Mouse (Mus musculus): ENCODE measurements around the gene Zzef1. TPM values are rescaled to one million over a fixed set of nuclear protein-coding genes. Genes with fewer than 3 reads are reported as not detected.
A peak's percentile ranks its signal among the peaks of the same experiment; 100 is the strongest.

Gene Zzef1
- total and polyA plus RNA-seq, 3 experiments: 10.5 to 20.8 (median 16.8) TPM

GRCm38 (mm10) chr11:72954216-72954615 lies 158.2 kb downstream of the Zzef1 start:
- TF ChIP-seq RCOR1 (conservative IDR thresholded peaks at IDR 0.05; ENCODE audit: low read depth, low read length): no peak
- 0 out of 2 replicates have a peak, but pooled peaks have one; percentile 26 for TF ChIP-seq NRF1 (IDR thresholded peaks at IDR 0.05; ENCODE audit: low read depth, low read length)
- no peak for TF ChIP-seq USF1 (IDR thresholded peaks at IDR 0.05; ENCODE audit: low read depth, low read length)
- no peak for TF ChIP-seq MXI1 (IDR thresholded peaks at IDR 0.05; ENCODE audit: low read depth, low read length)
- TF ChIP-seq MAZ (IDR thresholded peaks at IDR 0.05; ENCODE audit: low read depth, low read length): no peak
- TF ChIP-seq UBTF (IDR thresholded peaks at IDR 0.05; ENCODE audit: low read depth, low read length): no peak; the same call in 1 of the 2 replicates
- no peak for TF ChIP-seq ZNF384 (IDR thresholded peaks at IDR 0.05; ENCODE audit: low read depth, low read length)
- TF ChIP-seq KAT2A (IDR thresholded peaks at IDR 0.05; ENCODE audit: insufficient replicate concordance, low read length): no peak
- 0 out of 2 replicates have a peak, but pooled peaks have one; percentile 13 for TF ChIP-seq HCFC1 (IDR thresholded peaks at IDR 0.05; ENCODE audit: low read depth, low read length)
- TF ChIP-seq TBP (conservative IDR thresholded peaks at IDR 0.05; ENCODE audit: low read depth, low read length): 0 out of 2 replicates have a peak, but pooled peaks have one; percentile 22
- TF ChIP-seq E2F4 (IDR thresholded peaks at IDR 0.05; ENCODE audit: insufficient replicate concordance, low read depth, low read length): no peak
- TF ChIP-seq ELF1 (IDR thresholded peaks at IDR 0.05; ENCODE audit: low read depth, low read length): no peak
- no peak; the same call in 1 of the 2 replicates for TF ChIP-seq RAD21 (IDR thresholded peaks at IDR 0.05; ENCODE audit: low read depth, low read length)
- no peak for TF ChIP-seq MYC (IDR thresholded peaks at IDR 0.05; ENCODE audit: low read depth, low read length)
- no peak for TF ChIP-seq MEF2A (IDR thresholded peaks at IDR 0.05; ENCODE audit: borderline replicate concordance, low read depth, low read length)
- no peak for TF ChIP-seq USF2 (conservative IDR thresholded peaks at IDR 0.05; ENCODE audit: low read depth, low read length)
- TF ChIP-seq POLR2A (IDR thresholded peaks at IDR 0.05; ENCODE audit: low read depth, low read length): peak; percentile 48; the same call in 1 of the 2 replicates
- no peak for TF ChIP-seq GABPA (IDR thresholded peaks at IDR 0.05; ENCODE audit: insufficient replicate concordance, low read depth, low read length)
- TF ChIP-seq SIN3A (IDR thresholded peaks at IDR 0.05; ENCODE audit: low read length): no peak
- no peak for TF ChIP-seq PAX5 (IDR thresholded peaks at IDR 0.05; ENCODE audit: low read length)
- TF ChIP-seq JUND (conservative IDR thresholded peaks at IDR 0.05; ENCODE audit: low read depth, low read length): 0 out of 2 replicates have a peak, but pooled peaks have one; percentile 5
- TF ChIP-seq IRF4 (IDR thresholded peaks at IDR 0.05; ENCODE audit: low read depth, low read length): no peak
- peak in 1 of 2 experiments; percentile 12; a peak in 1 of 4 replicates for TF ChIP-seq CTCF (conservative IDR thresholded peaks at IDR 0.05 in 1 of 2, IDR thresholded peaks at IDR 0.05 in 1 of 2; ENCODE audit: low read depth in 2 of 2, low read length in 2 of 2)
- no peak; the same call in 1 of the 2 replicates for TF ChIP-seq JUN (IDR thresholded peaks at IDR 0.05; ENCODE audit: insufficient read depth, low read depth, low read length)
- TF ChIP-seq SMC3 (IDR thresholded peaks at IDR 0.05; ENCODE audit: low read depth, low read length): no peak
- TF ChIP-seq MAX (IDR thresholded peaks at IDR 0.05; ENCODE audit: low read length): no peak
- no peak for TF ChIP-seq BHLHE40 (IDR thresholded peaks at IDR 0.05; ENCODE audit: low read depth, low read length)
- no peak for TF ChIP-seq ETS1 (conservative IDR thresholded peaks at IDR 0.05; ENCODE audit: low read depth, low read length)
- no peak for TF ChIP-seq ZKSCAN1 (IDR thresholded peaks at IDR 0.05; ENCODE audit: borderline replicate concordance, low read depth, low read length)
- TF ChIP-seq EP300 (IDR thresholded peaks at IDR 0.05; ENCODE audit: low read length): peak; percentile 4
- TF ChIP-seq ZMIZ1 (IDR thresholded peaks at IDR 0.05; ENCODE audit: low read depth, low read length): no peak
- no peak for TF ChIP-seq CHD2 (IDR thresholded peaks at IDR 0.05; ENCODE audit: low read length)
- TF ChIP-seq MAFK (IDR thresholded peaks at IDR 0.05; ENCODE audit: insufficient replicate concordance, low read length): no peak
- no peak for TF ChIP-seq POLR2AphosphoS2 (IDR thresholded peaks at IDR 0.05; ENCODE audit: low read depth, low read length)
- no peak for TF ChIP-seq NELFE (IDR thresholded peaks at IDR 0.05; ENCODE audit: low read depth, low read length)
- no peak for TF ChIP-seq CHD1 (IDR thresholded peaks at IDR 0.05; ENCODE audit: low read depth, low read length)
- no peak for TF ChIP-seq TCF12 (IDR thresholded peaks at IDR 0.05; ENCODE audit: low read depth, low read length)
- TF ChIP-seq ZC3H11A (IDR thresholded peaks at IDR 0.05; ENCODE audit: low read depth, low read length): no peak
- Histone ChIP-seq H3K9me3 (replicated peaks; ENCODE audit: low read length) (peaks cover 16% of the 10 kb centered on the region), H3K27ac (ENCODE audit: insufficient read depth, low read depth) (peak overlapping the region; percentile 96), H3K79me2 (replicated peaks; ENCODE audit: control insufficient read depth, extremely low read depth, insufficient read depth, poor library complexity, severe bottlenecking) (no peaks in the 10 kb centered on the region), H3K4me3 (replicated peaks in 1 of 3; ENCODE audit: low read depth in 2 of 3, low read length in 2 of 3, poor library complexity in 1 of 3) (no peak overlapping the region), H3K27me3 (replicated peaks) (no peaks in the 10 kb centered on the region), H3K4me2 (ENCODE audit: insufficient read depth, low read depth, poor library complexity, severe bottlenecking) (peak overlapping the region; percentile 57; the same call in 1 of the 2 replicates), H3K4me1 (ENCODE audit: control insufficient read depth in 1 of 2, insufficient read depth in 2 of 2) (peaks cover 46 to 88% of the 10 kb centered on the region in 2 experiments), H3K9ac (ENCODE audit: insufficient read depth, low read depth) (no peak overlapping the region), H3K36me3 (replicated peaks in 1 of 2; ENCODE audit: control insufficient read depth in 1 of 2, insufficient read depth in 1 of 2, low read length in 1 of 2) (no peaks in the 10 kb centered on the region)
- in situ Hi-C loops (cut with MboI; ENCODE audit: low pct_ligation_motif_present, low pct_unique_long_range_greater_than_20kb, low sequenced_read_pairs) (no loop called here), dilution Hi-C loops (cut with MboI; ENCODE audit: extremely low pct_ligation_motif_present, extremely low pct_unique_long_range_greater_than_20kb, low sequenced_read_pairs) (no loop called here)
- DNase-seq (ENCODE audit: extremely low read depth): peak; percentile 93

Data from CH12.LX (cell line).